Mouse (Mus musculus): ENCODE measurements around the gene Bloc1s4. TPM values are rescaled to one million over a fixed set of nuclear protein-coding genes. Genes with fewer than 3 reads are reported as not detected.

The Bloc1s4 gene
- polyA plus RNA-seq, 1 experiment: 12.2 TPM

Other genes with a start within 250 kb of the Bloc1s4 start
- 30.0 and 38.9 TPM in 2 replicates for gene Tbc1d14, start 155.4 kb downstream of the Bloc1s4 start, polyA plus RNA-seq (2012; rRNA removed)
- 24.5 and 35.9 TPM in 2 replicates for gene D5Ertd579e, start 52.6 kb downstream of the Bloc1s4 start, polyA plus RNA-seq (2012; rRNA removed)
- 103 TPM in 2 replicates for gene Mrfap1, start 48.1 kb upstream of the Bloc1s4 start, polyA plus RNA-seq (2012; rRNA removed)
- gene Man2b2, start 82.0 kb upstream of the Bloc1s4 start, polyA plus RNA-seq (2012; rRNA removed): 42.6 and 66.2 TPM in 2 replicates
- 0.95 and 1.1 TPM in 2 replicates for gene Ppp2r2c, start 119.9 kb upstream of the Bloc1s4 start, polyA plus RNA-seq (2012; rRNA removed)
- gene Wfs1, start 240.6 kb upstream of the Bloc1s4 start, polyA plus RNA-seq (2012; rRNA removed): 14.6 and 16.4 TPM in 2 replicates

Data from large intestine, adult 2 months (tissue).